Mouse (Mus musculus): ENCODE measurements around the gene Fbxo30.

Fbxo30 gene

GRCm38 (mm10) chr10:11323202-11323898 lies 42.2 kb downstream of the Fbxo30 start:
- DNase-seq, result no peak

GRCm38 (mm10) chr10:11326526-11326925 lies 45.4 kb downstream of the Fbxo30 start:
- DNase-seq, result no peak

- peak; percentile 92 for DNase-seq
Observed at GRCm38 (mm10) chr10:11343205-11344141, 62.3 kb downstream of the Fbxo30 start, which contains the start of gene Epm2a. Gene Epm2a, plus strand, starts transcription at chr10:11343404.

- no peak for DNase-seq
Observed at GRCm38 (mm10) chr10:11344536-11345468, 63.7 kb downstream of the Fbxo30 start.

Data from kidney, postnatal 10 days (tissue).